In the genomic region with DNA sequence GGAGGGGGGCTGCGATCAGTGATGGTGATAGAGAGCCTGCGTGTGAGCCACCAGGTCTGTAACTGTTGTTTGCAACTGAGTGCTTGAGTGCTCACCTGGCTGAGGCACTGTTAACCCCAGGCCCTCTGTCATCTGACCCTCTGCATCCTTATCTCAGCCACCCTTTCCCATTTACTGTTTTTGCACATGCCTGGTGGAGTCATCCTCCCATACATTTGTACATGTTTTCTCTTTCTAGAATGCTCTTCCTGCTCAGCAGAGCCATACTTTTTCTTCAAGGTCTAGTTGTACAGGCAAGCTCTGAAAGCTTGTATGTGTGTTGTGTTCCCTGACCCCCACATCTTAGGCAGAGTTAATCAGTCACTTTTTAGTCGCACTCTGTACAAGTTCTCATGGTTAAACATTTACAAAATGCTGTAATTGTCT, we compare ENCODE assay signal across 20 mouse cellular contexts. TPM values are rescaled to one million over a fixed set of nuclear protein-coding genes. Genes with fewer than 3 reads are reported as not detected.
DNase-seq lines count a peak whose midpoint lies in the region; ATAC-seq and TF ChIP-seq lines count a peak whose summit lies in the region.
"Had no signal": no experiment of that assay in that cellular context is flagged by ENCODE, and none has a peak within 500 bp of the region (broad histone marks: within the 10 kb centered on the region; RNA-seq: fewer than 3 reads in every experiment).

No protein-coding gene starts in this region.

- no peak overlapping the region for H3K4me2 ChIP-seq in intestine, embryonic 15.5 days (replicated peaks)
- peak overlapping the region; percentile 6; the same call in 1 of the 2 replicates for H3K4me2 ChIP-seq in liver, embryonic 14.5 days (ENCODE audit: low read depth)
- H3K4me2 ChIP-seq in midbrain, embryonic 16.5 days (ENCODE audit: low read length): no peak overlapping the region
- H3K4me2 ChIP-seq in forebrain, embryonic 14.5 days (ENCODE audit: low read length): no peak overlapping the region
- H3K4me2 ChIP-seq: forebrain, embryonic 12.5 days; limb, embryonic 12.5 days; lung, embryonic 15.5 days; midbrain, embryonic 11.5 days had no signal

- WGBS in intestine, embryonic 15.5 days: 63% methylated on average over 3 of the region's 3 CpGs
- 41% methylated on average over 3 of the region's 3 CpGs for WGBS in kidney, adult 2 months
- WGBS in liver, embryonic 14.5 days (ENCODE audit: insufficient replicate concordance): 47% methylated on average over 3 of the region's 3 CpGs
- 89% methylated on average over 3 of the region's 3 CpGs for WGBS in midbrain, embryonic 16.5 days
- WGBS in forebrain, embryonic 14.5 days: 92% methylated on average over 3 of the region's 3 CpGs

- intact Hi-C loops in left cerebral cortex, postnatal 10 days (cut with DNase I): no loop called here

- no peak for TF ChIP-seq CTCF in kidney, adult 2 months (conservative IDR thresholded peaks at IDR 0.05; ENCODE audit: insufficient read depth, insufficient read length, low read depth, low read length)
- TF ChIP-seq CTCF in liver, embryonic 14.5 days (IDR thresholded peaks at IDR 0.05; ENCODE audit: low read depth): no peak

- peak overlapping the region; percentile 20; the same call in 1 of the 2 replicates for H3K27ac ChIP-seq in intestine, embryonic 15.5 days
- H3K27ac ChIP-seq in kidney, adult 2 months (ENCODE audit: insufficient read depth, low read depth, low read length): peak overlapping the region; percentile 99
- H3K27ac ChIP-seq in liver, embryonic 14.5 days: no peak overlapping the region
- no peak overlapping the region for H3K27ac ChIP-seq in midbrain, embryonic 16.5 days (ENCODE audit: low read length)
- H3K27ac ChIP-seq in forebrain, embryonic 14.5 days (ENCODE audit: low read depth, low read length): no peak overlapping the region
- H3K27ac ChIP-seq: embryonic facial prominence, embryonic 10.5 days; forebrain, embryonic 12.5 days; hindbrain, postnatal 0 days; left cerebral cortex, adult 2 months; limb, embryonic 12.5 days; lung, embryonic 15.5 days had no signal

- no peaks in the 10 kb centered on the region for H3K27me3 ChIP-seq in intestine, embryonic 15.5 days (replicated peaks)
- no peaks in the 10 kb centered on the region for H3K27me3 ChIP-seq in kidney, adult 2 months (replicated peaks; ENCODE audit: control insufficient read depth, insufficient read depth, low read length)
- no peaks in the 10 kb centered on the region for H3K27me3 ChIP-seq in liver, embryonic 14.5 days (ENCODE audit: control insufficient read depth, insufficient read depth, low read length)
- H3K27me3 ChIP-seq in midbrain, embryonic 16.5 days (ENCODE audit: control insufficient read depth, insufficient read depth, low read depth, low read length): no peaks in the 10 kb centered on the region
- no peaks in the 10 kb centered on the region for H3K27me3 ChIP-seq in forebrain, embryonic 14.5 days (replicated peaks; ENCODE audit: control insufficient read depth, insufficient read depth, low read length)
- H3K27me3 ChIP-seq: forebrain, embryonic 12.5 days; limb, embryonic 12.5 days; lung, embryonic 15.5 days had no signal

- H3K36me3 ChIP-seq in intestine, embryonic 15.5 days: no peaks in the 10 kb centered on the region
- no peaks in the 10 kb centered on the region for H3K36me3 ChIP-seq in kidney, adult 2 months (ENCODE audit: control insufficient read depth, insufficient read depth, low read length)
- no peaks in the 10 kb centered on the region for H3K36me3 ChIP-seq in liver, embryonic 14.5 days (replicated peaks; ENCODE audit: control insufficient read depth, insufficient read depth, low read depth)
- H3K36me3 ChIP-seq in midbrain, embryonic 16.5 days (ENCODE audit: control insufficient read depth, insufficient read depth, low read length): no peaks in the 10 kb centered on the region
- H3K36me3 ChIP-seq in forebrain, embryonic 14.5 days (ENCODE audit: control insufficient read depth, insufficient read depth, low read length): no peaks in the 10 kb centered on the region
- H3K36me3 ChIP-seq: embryonic facial prominence, embryonic 10.5 days; forebrain, embryonic 12.5 days; limb, embryonic 12.5 days; lung, embryonic 15.5 days had no signal

- peaks cover 5% of the 10 kb centered on the region; the same call in 1 of the 2 replicates for H3K4me1 ChIP-seq in intestine, embryonic 15.5 days (replicated peaks)
- H3K4me1 ChIP-seq in kidney, adult 2 months (ENCODE audit: control insufficient read depth, insufficient read depth, low read length): peaks cover 55% of the 10 kb centered on the region
- peaks cover 0 to 8% of the 10 kb centered on the region in 2 experiments; a peak in 1 of 4 replicates for H3K4me1 ChIP-seq in liver, embryonic 14.5 days (replicated peaks; ENCODE audit: control insufficient read depth in 2 of 2, insufficient read depth in 2 of 2, low read length in 1 of 2)
- no peaks in the 10 kb centered on the region for H3K4me1 ChIP-seq in midbrain, embryonic 16.5 days (ENCODE audit: control insufficient read depth, insufficient read depth, low read length)
- no peaks in the 10 kb centered on the region for H3K4me1 ChIP-seq in forebrain, embryonic 14.5 days (ENCODE audit: control insufficient read depth, insufficient read depth, low read length)
- H3K4me1 ChIP-seq: embryonic facial prominence, embryonic 10.5 days; forebrain, embryonic 12.5 days; limb, embryonic 12.5 days; lung, embryonic 15.5 days had no signal

- peak; percentile 88 for DNase-seq in kidney, adult 2 months
- DNase-seq in kidney, postnatal 14 days: peak; percentile 65
- DNase-seq in liver, embryonic 14.5 days (ENCODE audit: low read depth in 3 of 3, low spot score in 3 of 3): no peak
- DNase-seq in left cerebral cortex, postnatal 10 days (ENCODE audit: extremely low spot score in 1 of 2, low spot score in 2 of 2): no peak
- no peak for DNase-seq in forebrain, embryonic 14.5 days (ENCODE audit: low spot score)
- no peak for DNase-seq in frontal cortex, postnatal 25 days (ENCODE audit: low spot score in 2 of 2)
- DNase-seq: cerebellum, adult 18-20 months; gastrocnemius, postnatal 36 days; lung, postnatal 4 days; retina, postnatal 1 day; thymus, postnatal 4 days had no signal

- no peaks in the 10 kb centered on the region for H3K9me3 ChIP-seq in intestine, embryonic 15.5 days
- H3K9me3 ChIP-seq in liver, embryonic 14.5 days (ENCODE audit: control insufficient read depth, low read length): no peaks in the 10 kb centered on the region
- no peaks in the 10 kb centered on the region for H3K9me3 ChIP-seq in midbrain, embryonic 16.5 days (replicated peaks; ENCODE audit: control insufficient read depth, low read length, poor library complexity, severe bottlenecking)
- H3K9me3 ChIP-seq in forebrain, embryonic 14.5 days (replicated peaks; ENCODE audit: control insufficient read depth, low read length): no peaks in the 10 kb centered on the region
- H3K9me3 ChIP-seq: embryonic facial prominence, embryonic 10.5 days; forebrain, embryonic 12.5 days; limb, embryonic 12.5 days; lung, embryonic 15.5 days had no signal

- TF ChIP-seq EP300 in liver, embryonic 14.5 days (IDR thresholded peaks at IDR 0.05; ENCODE audit: low read depth): no peak

- H3K4me3 ChIP-seq in intestine, embryonic 15.5 days (replicated peaks): no peak overlapping the region
- no peak overlapping the region for H3K4me3 ChIP-seq in kidney, adult 2 months (ENCODE audit: insufficient read depth, low read depth, low read length)
- no peak overlapping the region for H3K4me3 ChIP-seq in liver, embryonic 14.5 days (ENCODE audit: insufficient read depth in 1 of 2, low read depth in 2 of 2, low read length in 2 of 2)
- no peak overlapping the region for H3K4me3 ChIP-seq in midbrain, embryonic 16.5 days (ENCODE audit: low read depth, low read length)
- no peak overlapping the region for H3K4me3 ChIP-seq in forebrain, embryonic 14.5 days (ENCODE audit: low read depth, low read length)
- H3K4me3 ChIP-seq: embryonic facial prominence, embryonic 10.5 days; forebrain, embryonic 12.5 days; left cerebral cortex, adult 2 months; limb, embryonic 12.5 days; lung, embryonic 15.5 days had no signal

- TF ChIP-seq POLR2A in kidney, adult 2 months (IDR thresholded peaks at IDR 0.05; ENCODE audit: low read depth, low read length): no peak

- peak; percentile 80 for ATAC-seq in intestine, embryonic 15.5 days
- no peak for ATAC-seq in liver, embryonic 14.5 days (ENCODE audit: insufficient read depth)
- ATAC-seq in midbrain, embryonic 16.5 days: no peak
- ATAC-seq in forebrain, embryonic 14.5 days: no peak
- ATAC-seq: hindbrain, postnatal 0 days had no signal

- H3K9ac ChIP-seq in intestine, embryonic 15.5 days: no peak overlapping the region
- no peak overlapping the region for H3K9ac ChIP-seq in liver, embryonic 14.5 days (replicated peaks)
- H3K9ac ChIP-seq in midbrain, embryonic 16.5 days (ENCODE audit: low read depth, low read length): no peak overlapping the region
- no peak overlapping the region for H3K9ac ChIP-seq in forebrain, embryonic 14.5 days (ENCODE audit: low read length)
- H3K9ac ChIP-seq: forebrain, embryonic 12.5 days; limb, embryonic 12.5 days; lung, embryonic 15.5 days had no signal

RNA-seq across cellular contexts. Expression of a gene that starts 36.5 kb away (rescaled TPM):
- polyA plus RNA-seq in intestine, embryonic 15.5 days (2015; fragmentation: Nextera tagmentation; extraction: Ambion mirVana): 2.7 and 3.3 TPM in 2 replicates
- 31.6 and 31.8 TPM in 2 replicates for polyA plus RNA-seq in kidney, adult 2 months (2012; rRNA removed)
- polyA plus RNA-seq in liver, embryonic 14.5 days (2012; rRNA removed): 1.5 and 1.7 TPM in 2 replicates
- 1.3 and 1.5 TPM in 2 replicates for polyA plus RNA-seq in liver, embryonic 14.5 days (2014; fragmentation: Nextera tagmentation; extraction: Ambion mirVana)
- total RNA-seq in left cerebral cortex, postnatal 10 days (2021): 1 to 10 TPM; 3.2 to 3.6 TPM
- 1.6 and 2.3 TPM in 2 replicates for polyA plus RNA-seq in midbrain, embryonic 16.5 days (2015; fragmentation: Nextera tagmentation; extraction: Ambion mirVana)
- 1.5 and 1.7 TPM in 2 replicates for polyA plus RNA-seq in forebrain, embryonic 14.5 days (2014; fragmentation: Nextera tagmentation; extraction: Ambion mirVana)

Comparison
In these comparisons a context has a peak if more than half of its experiments do, and no peak if none do; other contexts are left out.
1. H3K27ac ChIP-seq: peak in intestine, embryonic 15.5 days (single experiment) and kidney, adult 2 months (single experiment); none in liver, embryonic 14.5 days (single experiment), midbrain, embryonic 16.5 days (single experiment) and forebrain, embryonic 14.5 days (single experiment).
2. DNase-seq: peak in kidney, adult 2 months (single experiment) and kidney, postnatal 14 days (single experiment); none in liver, embryonic 14.5 days (0 of 3), left cerebral cortex, postnatal 10 days (0 of 2), forebrain, embryonic 14.5 days (single experiment) and frontal cortex, postnatal 25 days (0 of 2).